In genomic region chr1:151000714-151001113, GRCm38 (mm10) we compare ENCODE assay signal across 14 mouse cellular contexts. TPM values are rescaled to one million over a fixed set of nuclear protein-coding genes. Genes with fewer than 3 reads are reported as not detected.
DNase-seq lines count a peak whose midpoint lies in the region; ATAC-seq and TF ChIP-seq lines count a peak whose summit lies in the region.
"Had no signal": no experiment of that assay in that cellular context is flagged by ENCODE, and none has a peak within 500 bp of the region (broad histone marks: within the 10 kb centered on the region; RNA-seq: fewer than 3 reads in every experiment).

No protein-coding gene starts in this region.

- no peak overlapping the region for H3K9ac ChIP-seq in embryonic facial prominence, embryonic 12.5 days
- no peak overlapping the region for H3K9ac ChIP-seq in intestine, embryonic 16.5 days (ENCODE audit: low read depth, low read length)
- H3K9ac ChIP-seq: limb, embryonic 12.5 days had no signal

- no peaks in the 10 kb centered on the region for H3K36me3 ChIP-seq in heart, embryonic 10.5 days
- H3K36me3 ChIP-seq in embryonic facial prominence, embryonic 12.5 days, result no peaks in the 10 kb centered on the region
- no peaks in the 10 kb centered on the region for H3K36me3 ChIP-seq in intestine, embryonic 16.5 days (ENCODE audit: control insufficient read depth, insufficient read depth, low read length)
- H3K36me3 ChIP-seq: limb, embryonic 12.5 days had no signal

- DNase-seq in heart, embryonic 10.5 days (ENCODE audit: low spot score), result no peak
- DNase-seq in heart, adult 11 months, result no peak
- peak; percentile 20 for DNase-seq in lung, adult 2 months
- DNase-seq in lung, postnatal 25 days (ENCODE audit: low spot score), result no peak
- no peak for DNase-seq in adrenal gland, postnatal 4 days (ENCODE audit: low spot score in 2 of 2)
- DNase-seq: B cell, adult 2 months; cerebellum, postnatal 25 days; midbrain, embryonic 14.5 days; thymus, postnatal 4 days had no signal

- no peak for TF ChIP-seq CTCF in lung, adult 2 months (IDR thresholded peaks at IDR 0.05; ENCODE audit: insufficient read depth, low read length)

- TF ChIP-seq POLR2A in lung, adult 2 months (IDR thresholded peaks at IDR 0.05; ENCODE audit: borderline replicate concordance, extremely low read depth, low read depth, low read length), result no peak

- no peak for ATAC-seq in embryonic facial prominence, embryonic 12.5 days (ENCODE audit: insufficient number of reproducible peaks, insufficient read depth, low FRiP score, low TSS enrichment)
- peak; percentile 50; the same call in 1 of the 2 replicates for ATAC-seq in intestine, embryonic 16.5 days
- ATAC-seq: Patski had no signal

- H3K4me2 ChIP-seq in embryonic facial prominence, embryonic 12.5 days (replicated peaks), result no peak overlapping the region
- 0 out of 2 replicates have a peak overlapping the region, but pooled peaks have one; percentile 3 for H3K4me2 ChIP-seq in intestine, embryonic 16.5 days (ENCODE audit: low read depth, low read length)
- H3K4me2 ChIP-seq: limb, embryonic 12.5 days had no signal

- H3K9me3 ChIP-seq in heart, embryonic 10.5 days, result no peaks in the 10 kb centered on the region
- no peaks in the 10 kb centered on the region for H3K9me3 ChIP-seq in embryonic facial prominence, embryonic 12.5 days
- no peaks in the 10 kb centered on the region for H3K9me3 ChIP-seq in intestine, embryonic 16.5 days (ENCODE audit: control insufficient read depth, low read length)

- whole genome bisulfite sequencing in heart, embryonic 10.5 days, result 48% methylated on average over 13 of the region's 13 CpGs
- WGBS in lung, adult 2 months, result 51% methylated on average over 13 of the region's 13 CpGs
- 61% methylated on average over 13 of the region's 13 CpGs for WGBS in embryonic facial prominence, embryonic 12.5 days
- WGBS in intestine, embryonic 16.5 days, result 40% methylated on average over 13 of the region's 13 CpGs

- peak overlapping the region; percentile 47; the same call in 1 of the 2 replicates for H3K27ac ChIP-seq in heart, embryonic 10.5 days
- peak overlapping the region; percentile 41; the same call in 1 of the 2 replicates for H3K27ac ChIP-seq in embryonic facial prominence, embryonic 12.5 days
- no peak overlapping the region for H3K27ac ChIP-seq in intestine, embryonic 16.5 days (ENCODE audit: low read length)
- H3K27ac ChIP-seq: layer of hippocampus, adult 2 months; limb, embryonic 12.5 days had no signal

- H3K4me1 ChIP-seq in heart, embryonic 10.5 days, result peaks cover 23% of the 10 kb centered on the region
- peaks cover 2% of the 10 kb centered on the region for H3K4me1 ChIP-seq in lung, adult 2 months (ENCODE audit: control insufficient read depth, insufficient read depth, low read length)
- peaks cover 15% of the 10 kb centered on the region for H3K4me1 ChIP-seq in embryonic facial prominence, embryonic 12.5 days
- H3K4me1 ChIP-seq in intestine, embryonic 16.5 days (ENCODE audit: control insufficient read depth, insufficient read depth, low read length), result peaks cover 5% of the 10 kb centered on the region; the same call in 1 of the 2 replicates

- peak overlapping the region; percentile 15; the same call in 1 of the 2 replicates for H3K4me3 ChIP-seq in heart, embryonic 10.5 days
- H3K4me3 ChIP-seq in lung, adult 2 months (replicated peaks; ENCODE audit: extremely low read depth, low read depth, low read length), result peak overlapping the region; percentile 4
- no peak overlapping the region for H3K4me3 ChIP-seq in embryonic facial prominence, embryonic 12.5 days
- no peak overlapping the region for H3K4me3 ChIP-seq in intestine, embryonic 16.5 days (ENCODE audit: low read length)
- H3K4me3 ChIP-seq: layer of hippocampus, adult 2 months; limb, embryonic 12.5 days had no signal

- H3K27me3 ChIP-seq in heart, embryonic 10.5 days (ENCODE audit: insufficient read depth, poor library complexity, severe bottlenecking), result no peaks in the 10 kb centered on the region
- H3K27me3 ChIP-seq in embryonic facial prominence, embryonic 12.5 days, result no peaks in the 10 kb centered on the region
- no peaks in the 10 kb centered on the region for H3K27me3 ChIP-seq in intestine, embryonic 16.5 days (replicated peaks; ENCODE audit: control insufficient read depth, insufficient read depth, low read length)
- H3K27me3 ChIP-seq: limb, embryonic 12.5 days; Patski had no signal

RNA-seq across cellular contexts. Expression of gene Hmcn1, which starts 7.5 kb away (rescaled TPM):
- 8.0 and 8.8 TPM in 2 replicates for polyA plus RNA-seq in heart, embryonic 10.5 days (2016; fragmentation: Nextera tagmentation; extraction: Ambion mirVana)
- 48.8 and 72.0 TPM in 2 replicates for polyA plus RNA-seq in lung, adult 2 months (2012; rRNA removed)
- 30.1 and 35.9 TPM in 2 replicates for polyA plus RNA-seq in embryonic facial prominence, embryonic 12.5 days (2016; fragmentation: Nextera tagmentation; extraction: Ambion mirVana)
- 3.3 and 3.5 TPM in 2 replicates for polyA plus RNA-seq in intestine, embryonic 16.5 days (2015; fragmentation: Nextera tagmentation; extraction: Ambion mirVana)
- 10 to 100 TPM; 12.3 to 20.5 TPM for total RNA-seq in adrenal gland, postnatal 4 days (2021)

Comparison
In these comparisons a context has a peak if more than half of its experiments do, and no peak if none do; other contexts are left out.
1. H3K4me3 ChIP-seq: peak in heart, embryonic 10.5 days (single experiment) and lung, adult 2 months (single experiment); none in embryonic facial prominence, embryonic 12.5 days (single experiment) and intestine, embryonic 16.5 days (single experiment).